Mouse (Mus musculus): ENCODE data around the gene Chat. TPM values are rescaled to one million over a fixed set of nuclear protein-coding genes. Genes with fewer than 3 reads are reported as not detected.

The Chat gene
- polyA plus RNA-seq, 1 experiment from 2014 or later: not detected

DNA sequence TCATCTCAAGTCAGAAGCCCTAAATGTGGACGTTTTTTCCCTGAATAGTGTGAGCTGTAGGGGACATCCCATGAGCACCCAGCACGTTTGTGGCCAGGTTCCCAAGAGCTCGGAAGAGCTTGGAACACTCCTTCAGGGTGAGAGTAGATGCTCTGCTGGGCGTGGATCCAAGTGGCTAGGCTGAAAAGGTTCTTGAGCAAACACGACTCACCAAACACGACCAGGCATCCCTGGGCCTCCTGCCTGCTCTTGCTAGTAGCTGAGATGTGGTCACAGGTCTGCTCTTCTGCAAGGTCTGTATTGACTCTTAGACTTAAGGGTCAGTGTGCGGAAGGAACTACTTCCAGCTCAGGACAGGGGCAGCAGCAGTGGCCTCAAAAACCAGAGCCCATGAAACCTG is 96.0 kb downstream of the Chat start:
- Histone ChIP-seq H3K27me3 (ENCODE audit: low read depth, poor library complexity, severe bottlenecking) (no peaks in the 10 kb centered on the region), H3K4me3 (no peak overlapping the region), H3K36me3 (no peaks in the 10 kb centered on the region), H3K4me1 (no peaks in the 10 kb centered on the region; the same call in 1 of the 2 replicates), H3K27ac (no peak overlapping the region), H3K9me3 (replicated peaks) (no peaks in the 10 kb centered on the region)
- WGBS: 78% methylated on average over 7 of the region's 7 CpGs
- no peak for DNase-seq (ENCODE audit: low spot score)

DNA sequence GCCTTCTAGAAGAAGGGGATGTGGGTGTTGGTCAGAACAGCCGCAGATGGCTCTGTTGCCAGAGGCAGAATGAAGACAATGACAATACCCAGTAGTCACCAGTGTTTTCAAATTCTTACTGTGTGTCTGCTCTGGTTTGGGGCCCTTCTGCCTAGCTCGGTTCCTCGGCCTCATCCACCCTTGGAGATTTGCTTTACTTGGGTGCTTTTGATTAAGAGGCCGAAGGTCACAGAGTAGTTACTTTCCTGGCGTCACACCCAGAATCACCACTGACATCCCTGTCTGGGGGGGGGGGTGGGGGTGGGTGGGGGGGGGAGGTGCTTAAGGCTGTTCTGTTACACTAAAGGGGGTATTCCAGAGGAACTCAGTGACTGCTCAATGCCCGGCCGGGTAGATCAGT is 101.4 kb downstream of the Chat start:
- WGBS: 51% methylated on average over 7 of the region's 7 CpGs
- Histone ChIP-seq H3K4me3 (no peak overlapping the region), H3K9me3 (replicated peaks) (no peaks in the 10 kb centered on the region), H3K4me1 (no peaks in the 10 kb centered on the region; the same call in 1 of the 2 replicates), H3K36me3 (no peaks in the 10 kb centered on the region), H3K27me3 (ENCODE audit: low read depth, poor library complexity, severe bottlenecking) (no peaks in the 10 kb centered on the region), H3K27ac (no peak overlapping the region)
- DNase-seq (ENCODE audit: low spot score): no peak

Other genes with a start within 250 kb of the Chat start
- gene Ogdhl, start 144.0 kb downstream of the Chat start, polyA plus RNA-seq (2016; fragmentation: Nextera tagmentation; extraction: Ambion mirVana): 15.8 and 21.1 TPM in 2 replicates
- gene 1700024G13Rik, start 77.6 kb downstream of the Chat start, polyA plus RNA-seq (2016; fragmentation: Nextera tagmentation; extraction: Ambion mirVana): not detected in 2 replicates
- not detected in 2 replicates for gene Slc18a3, start 1.1 kb downstream of the Chat start, polyA plus RNA-seq (2016; fragmentation: Nextera tagmentation; extraction: Ambion mirVana)
- gene Ercc6, start 47.5 kb upstream of the Chat start, polyA plus RNA-seq (2016; fragmentation: Nextera tagmentation; extraction: Ambion mirVana): 22.5 and 31.4 TPM in 2 replicates
- gene Prrxl1, start 133.4 kb upstream of the Chat start, polyA plus RNA-seq (2016; fragmentation: Nextera tagmentation; extraction: Ambion mirVana): not detected in 2 replicates
- 0.16 and 0.20 TPM in 2 replicates for gene 3425401B19Rik, start 219.3 kb upstream of the Chat start, polyA plus RNA-seq (2016; fragmentation: Nextera tagmentation; extraction: Ambion mirVana)